Mouse (Mus musculus): ENCODE measurements around the gene Fasn.
A peak's percentile ranks its signal among the peaks of the same experiment; 100 is the strongest.
"Not testable (repeated sequence)": the region's sequence is repeated elsewhere in the genome, so short reads cannot be mapped to it uniquely, and the experiment has no call there.

Gene Fasn

DNA sequence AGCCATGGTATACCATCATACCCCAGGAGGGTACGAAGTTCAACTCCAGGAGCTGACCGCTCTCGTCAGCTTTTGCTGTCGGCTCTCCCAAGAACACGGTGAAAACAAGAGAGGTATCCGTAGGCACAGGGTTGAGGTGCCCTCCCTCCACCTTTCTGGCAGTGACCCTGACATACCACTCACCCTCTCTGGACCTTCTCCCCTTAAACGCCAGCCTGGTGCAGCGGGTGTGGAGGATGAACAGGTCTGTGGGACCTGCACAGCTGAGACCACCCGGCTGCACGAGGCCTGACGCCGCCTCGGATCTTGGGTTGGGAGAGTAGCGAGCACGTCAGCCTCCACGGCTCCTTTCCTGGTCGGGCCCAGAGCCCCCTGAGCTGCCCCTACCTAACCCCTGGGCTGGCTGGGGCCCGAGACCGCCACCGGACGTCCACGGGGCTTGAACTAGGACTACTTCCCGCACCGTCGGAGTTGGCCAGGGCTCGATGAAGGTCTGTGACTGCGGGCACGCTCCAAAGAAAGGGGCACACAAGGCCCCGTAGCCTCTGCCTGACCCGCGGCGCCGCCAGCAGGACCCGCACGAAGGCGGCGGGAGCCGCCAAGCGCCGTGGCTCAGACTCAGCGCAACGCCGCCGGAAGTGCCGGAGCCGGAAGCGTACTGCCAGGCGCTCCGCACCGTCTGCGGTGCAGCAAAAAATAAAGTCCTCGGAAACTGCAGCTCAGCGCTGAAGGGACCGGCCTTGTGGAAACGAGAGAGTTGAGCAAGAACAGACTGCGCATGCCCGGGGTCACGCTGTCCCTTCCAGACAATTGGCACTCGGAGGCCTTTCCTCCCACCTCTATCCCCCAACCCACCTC lies 28.4 kb downstream of the Fasn start, which contains the start of gene Dus1l:
Gene Dus1l, minus strand, starts transcription at position 648 of the 858 bp plus-strand sequence.
- peak; percentile 98 for DNase-seq

DNA sequence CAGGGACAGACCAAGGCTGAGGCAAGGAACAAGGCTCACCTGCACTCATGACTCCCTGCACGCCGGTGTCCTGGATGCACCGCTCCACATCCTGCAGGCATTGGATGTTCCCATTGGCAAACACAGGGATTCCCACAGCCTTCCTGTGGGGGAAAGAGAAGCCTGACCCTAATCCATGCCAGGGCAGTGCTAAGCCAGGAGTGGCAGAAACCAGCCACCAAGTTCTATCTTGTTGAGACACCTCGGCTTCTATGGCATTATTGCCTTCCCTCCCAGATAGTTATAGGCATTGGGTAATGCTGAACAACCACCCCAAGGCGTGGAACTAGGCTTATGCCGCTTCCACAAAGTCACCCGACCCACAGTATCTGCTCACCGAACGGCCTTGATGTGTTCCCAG lies 31.7 kb downstream of the Fasn start:
- DNase-seq = no peak

DNA sequence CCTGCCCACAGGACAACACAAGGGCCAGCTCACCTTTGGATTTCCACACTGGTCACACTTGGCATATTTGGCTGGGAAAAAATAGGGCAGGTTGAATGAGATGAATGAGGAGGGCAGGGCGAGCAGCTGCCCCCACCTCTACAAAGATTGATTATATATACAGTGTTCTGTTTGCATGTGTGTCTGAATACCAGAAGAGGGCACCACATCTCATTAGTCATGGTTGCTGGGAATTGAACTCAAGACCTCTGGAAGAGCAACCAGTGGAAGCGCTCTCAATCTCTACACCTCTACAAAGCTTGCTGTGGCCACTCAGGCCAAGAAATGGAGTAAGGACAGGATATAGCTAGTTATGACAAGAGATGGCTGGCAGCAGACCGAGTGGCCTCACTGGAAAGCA lies 34.5 kb downstream of the Fasn start:
- no peak for DNase-seq

DNA sequence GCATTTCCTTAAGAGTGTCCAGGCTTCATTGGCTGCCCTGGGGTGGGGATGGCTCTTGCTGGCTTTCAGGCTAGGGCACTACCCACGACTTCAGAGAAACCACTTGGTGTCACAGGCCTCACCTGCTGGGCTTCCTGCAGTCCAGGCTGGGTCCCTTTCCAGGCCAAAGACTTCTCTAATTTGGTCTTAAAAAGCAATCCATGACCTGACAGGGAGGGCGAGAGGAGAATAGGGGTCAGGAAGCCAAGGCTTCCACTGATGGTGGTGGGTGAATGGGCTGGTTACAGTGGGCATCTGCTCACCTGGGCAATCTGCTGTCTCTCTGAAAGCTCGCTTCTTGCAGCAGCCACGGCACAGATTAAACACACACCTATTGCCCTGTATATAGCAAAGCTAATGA lies 35.0 kb downstream of the Fasn start:
- DNase-seq = no peak

DNA sequence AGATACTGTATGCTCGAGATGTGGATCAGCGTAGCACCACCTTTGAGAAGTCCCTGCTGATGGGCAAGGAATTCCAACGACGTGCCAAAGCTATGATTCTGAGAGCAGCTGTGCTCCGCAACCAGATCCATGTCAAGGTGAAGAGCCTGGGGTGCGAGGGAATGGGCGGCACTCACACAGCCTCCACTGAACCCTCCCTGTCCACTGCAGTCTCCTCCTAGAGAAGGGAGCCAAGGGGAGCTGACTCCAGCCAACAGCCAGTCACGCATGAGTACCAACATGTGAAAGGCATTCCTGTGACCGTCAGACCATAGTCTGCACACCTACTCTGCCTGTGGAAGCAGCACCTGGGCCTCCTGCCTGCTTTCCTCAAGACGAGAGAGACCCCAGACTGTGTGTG lies 35.9 kb downstream of the Fasn start:
- DNase-seq = not testable (repeated sequence)

DNA sequence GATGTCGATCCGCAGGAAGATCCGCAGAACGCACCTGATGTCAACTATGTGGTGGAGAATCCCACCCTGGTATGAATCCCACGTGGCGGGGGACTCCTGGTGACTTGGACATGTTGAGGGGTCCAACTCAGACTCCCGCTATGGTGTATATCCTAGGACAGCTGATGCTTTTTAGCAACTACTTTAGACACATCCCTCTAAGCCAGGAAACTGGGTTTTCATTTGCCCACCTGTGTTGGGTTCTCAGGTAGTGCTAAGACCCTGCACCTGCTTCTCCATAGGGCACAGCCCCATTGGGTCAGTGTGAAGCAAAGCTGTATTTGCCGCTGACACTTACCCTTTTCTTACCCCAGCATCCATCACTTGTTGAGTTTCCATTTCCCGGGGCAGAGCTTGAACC lies 39.2 kb downstream of the Fasn start:
- DNase-seq = no peak

DNA sequence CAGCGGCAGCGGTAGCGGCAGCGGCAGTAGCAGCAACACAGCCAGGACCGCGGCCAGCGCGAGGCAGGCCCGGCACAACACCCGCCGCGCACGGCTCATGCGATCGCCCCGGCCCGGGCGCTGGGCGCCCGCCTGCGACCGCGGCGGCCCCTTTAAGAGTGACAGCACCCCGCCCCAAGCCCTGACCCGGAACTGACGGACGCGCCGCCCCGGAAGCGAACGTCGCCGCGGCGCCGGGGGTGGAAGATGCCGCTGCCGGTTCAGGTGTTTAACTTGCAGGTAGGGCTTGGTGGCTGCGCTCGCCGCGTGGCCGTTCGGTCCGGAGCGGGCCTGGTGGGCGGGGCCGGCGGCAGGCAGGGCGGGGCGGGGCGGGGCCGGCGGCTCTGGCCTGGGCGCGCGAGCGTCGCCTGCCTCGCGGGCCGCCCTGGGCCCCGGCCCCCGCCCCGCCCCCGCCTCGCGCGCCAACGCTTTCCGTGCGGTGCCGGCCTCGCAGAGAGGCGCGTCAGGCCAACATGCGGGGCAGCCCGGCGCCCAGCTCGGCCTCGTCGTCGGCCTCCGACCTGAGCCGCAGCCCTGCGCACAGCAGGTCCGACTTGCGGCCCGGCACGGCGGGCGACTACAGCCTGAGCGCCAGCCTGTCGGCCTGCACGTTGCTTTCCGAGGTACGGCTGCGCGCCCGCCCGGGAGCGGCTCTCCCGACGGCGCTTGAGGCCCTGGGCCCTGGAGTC lies 40.1 kb downstream of the Fasn start, which contains the start of the genes Rfng and Gps1:
Gene Rfng, minus strand, starts transcription at position 144 of the 728 bp plus-strand sequence.
Gene Gps1, plus strand, starts transcription at position 209 of the 728 bp plus-strand sequence.
- peak; percentile 84 for DNase-seq

DNA sequence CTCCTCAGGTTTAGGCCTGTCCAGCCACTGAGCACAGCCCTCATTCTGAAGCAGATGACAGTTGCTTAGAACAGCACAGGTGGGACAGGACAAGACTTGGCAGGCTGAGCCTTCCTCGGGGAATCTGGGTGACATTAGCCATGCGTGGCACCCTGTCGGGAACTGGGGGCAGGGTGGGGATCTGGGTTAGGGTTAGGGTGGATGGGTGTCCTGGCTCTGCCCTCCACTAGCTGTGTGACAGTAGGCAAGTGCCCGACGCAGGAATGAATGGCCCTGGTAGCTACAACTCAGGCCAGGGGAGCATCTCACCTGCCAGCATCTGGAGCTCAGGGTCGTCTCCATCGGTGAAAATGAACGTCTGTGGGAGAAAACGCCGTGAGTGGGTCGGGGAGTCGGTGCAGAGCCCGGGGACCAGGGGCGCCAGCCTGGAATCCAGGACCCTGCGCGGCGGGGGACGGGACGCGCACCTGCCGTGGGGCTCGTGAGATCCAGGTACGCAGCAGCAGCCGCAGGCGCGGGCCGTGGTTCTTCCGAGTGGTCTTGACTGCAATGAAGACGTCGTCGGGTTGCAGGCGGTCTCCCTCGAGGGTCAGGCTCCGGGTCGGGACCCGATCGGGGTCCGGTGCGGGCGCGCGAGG lies 40.8 kb downstream of the Fasn start:
- no peak for DNase-seq

DNA sequence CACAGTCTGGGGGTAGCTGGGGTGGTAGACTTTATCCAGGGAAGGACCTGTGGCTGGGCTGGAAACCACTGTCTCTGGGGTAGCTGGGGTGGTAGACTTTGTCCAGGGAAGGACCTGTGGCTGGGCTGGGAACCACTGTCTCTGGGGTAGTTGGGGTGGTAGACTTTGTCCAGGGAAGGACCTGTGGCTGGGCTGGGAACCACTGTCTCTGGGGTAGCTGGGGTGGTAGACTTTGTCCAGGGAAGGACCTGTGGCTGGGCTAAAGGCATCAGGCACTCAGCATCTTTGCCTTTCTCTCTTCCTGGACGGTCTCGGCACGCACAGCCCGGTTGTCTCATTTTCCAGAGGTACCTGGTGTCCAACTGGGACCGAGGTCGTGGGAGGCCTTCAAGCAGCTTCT lies 43.0 kb downstream of the Fasn start:
- not testable (repeated sequence) for DNase-seq

DNA sequence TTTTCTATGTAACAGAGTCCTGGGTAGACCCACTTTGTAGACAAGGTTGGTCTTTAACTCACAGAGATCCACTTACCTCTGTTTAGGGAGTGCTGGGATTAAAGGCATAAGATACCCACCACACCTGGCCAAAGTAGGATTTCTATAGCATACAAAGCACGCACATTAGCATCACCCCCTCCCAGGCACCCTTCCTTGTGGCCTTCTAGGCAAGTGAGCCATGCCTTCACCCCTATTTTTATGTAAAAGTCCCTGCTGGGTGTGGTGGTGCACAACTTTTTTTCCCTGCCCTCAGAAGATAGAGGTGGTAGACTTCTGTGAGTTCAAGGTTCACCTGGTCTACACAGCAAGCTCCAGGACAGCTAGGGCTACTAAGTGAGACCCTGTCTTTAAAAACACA lies 44.5 kb downstream of the Fasn start:
- no peak for DNase-seq

DNA sequence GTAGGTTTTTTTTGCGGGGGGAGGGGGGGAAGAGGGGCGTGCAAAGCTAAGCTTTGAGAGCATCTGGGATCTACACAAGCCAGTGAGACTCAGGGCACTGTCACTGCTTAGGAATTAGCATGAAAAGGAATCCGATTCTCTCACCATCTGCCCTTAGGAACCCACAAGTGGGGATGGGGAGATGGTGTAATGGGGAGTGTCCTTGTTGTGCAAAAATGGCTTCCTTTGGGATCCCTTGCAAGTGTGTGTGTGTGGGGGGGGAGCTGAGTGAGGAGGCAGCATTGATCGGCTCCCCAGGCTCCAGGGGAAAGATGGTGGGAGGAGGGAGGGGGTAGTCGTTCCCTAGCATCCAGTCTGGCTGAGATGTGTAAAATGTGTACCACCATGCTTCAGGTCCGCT lies 47.2 kb downstream of the Fasn start:
- DNase-seq = no peak

DNA sequence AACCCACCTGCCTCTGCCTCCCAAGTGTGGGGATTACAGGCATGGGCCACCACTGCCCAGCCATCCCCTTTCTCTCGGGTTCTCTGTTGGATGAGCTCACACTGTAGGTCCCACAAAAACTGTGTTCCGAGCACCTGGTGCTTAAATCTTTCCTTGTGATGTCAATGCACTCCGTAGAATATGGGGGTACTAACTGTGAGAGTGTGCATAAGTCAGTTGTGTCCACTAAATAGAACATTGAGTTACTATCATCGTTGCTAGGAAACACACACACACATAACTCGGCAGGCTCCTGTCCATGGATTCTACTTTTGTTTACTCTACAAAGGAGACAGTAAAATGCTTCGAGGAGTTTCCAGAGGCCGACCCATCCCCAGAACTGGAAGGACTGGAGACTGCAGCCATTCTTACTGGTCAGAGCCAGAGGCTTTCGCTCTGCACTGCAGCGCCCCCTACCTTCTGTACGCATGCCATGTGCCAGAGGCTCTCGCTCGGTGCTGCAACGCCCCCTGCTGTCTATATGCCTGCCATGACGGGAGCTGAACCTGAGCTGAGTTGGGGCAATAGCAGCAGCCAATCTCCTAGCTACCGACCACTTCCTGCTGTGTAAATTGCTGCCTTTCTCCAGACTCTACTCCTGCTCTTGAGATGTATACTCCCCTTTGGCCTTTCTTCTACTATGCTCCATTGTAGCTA lies 48.4 kb downstream of the Fasn start:
- peak; percentile 99 for DNase-seq

DNA sequence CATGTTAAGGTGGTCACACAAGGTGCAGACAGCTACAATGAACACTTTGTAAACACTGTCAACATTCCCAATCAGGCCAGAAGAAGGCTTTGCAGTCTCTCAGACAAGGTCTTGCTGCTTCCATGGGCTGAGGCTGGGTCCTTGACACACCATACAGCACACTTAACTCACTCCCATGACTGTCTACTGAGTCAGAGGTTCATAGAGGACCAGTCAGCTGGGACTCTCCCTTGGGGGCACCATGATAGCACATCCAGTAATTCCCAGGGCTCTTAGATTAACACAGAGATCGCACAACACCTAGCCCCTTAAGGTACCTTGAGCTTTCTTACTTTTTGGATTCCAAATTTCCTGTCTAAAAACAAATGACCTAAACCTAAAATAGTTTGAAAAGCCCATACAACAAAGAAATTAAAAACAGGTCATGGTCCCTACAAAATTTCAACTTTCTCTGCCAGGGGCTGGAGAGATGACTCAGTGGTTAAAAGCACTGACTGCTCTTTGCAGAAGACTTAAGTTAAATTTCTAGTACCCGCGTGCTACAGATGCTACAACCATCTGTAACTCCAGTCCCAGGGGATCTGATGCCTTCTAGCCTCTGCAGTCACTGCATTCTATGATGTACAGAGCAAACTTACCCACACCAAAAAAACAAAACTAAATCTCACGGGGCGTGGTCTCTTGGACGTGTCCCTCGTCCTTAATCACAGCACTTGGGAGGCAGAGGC lies 50.7 kb downstream of the Fasn start:
- DNase-seq = no peak

DNA sequence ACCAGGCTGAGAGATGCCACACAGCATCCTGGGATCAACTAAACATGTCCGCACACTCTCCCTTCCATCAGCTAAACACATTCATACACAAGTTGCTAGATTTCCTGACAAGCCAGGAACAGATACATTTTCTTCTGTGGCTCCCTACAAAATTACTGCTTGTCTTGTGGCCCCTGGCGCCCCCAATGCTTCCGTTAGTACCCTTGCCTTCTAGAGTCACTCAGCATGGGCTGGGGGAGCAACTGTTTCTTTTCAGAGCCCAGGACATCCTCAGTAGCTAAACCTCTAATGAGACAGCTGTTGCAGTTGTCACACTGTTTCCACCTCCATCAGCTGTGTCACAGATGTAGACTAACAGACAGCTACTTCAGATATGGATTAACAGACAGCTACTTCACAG lies 51.6 kb downstream of the Fasn start:
- no peak for DNase-seq

DNA sequence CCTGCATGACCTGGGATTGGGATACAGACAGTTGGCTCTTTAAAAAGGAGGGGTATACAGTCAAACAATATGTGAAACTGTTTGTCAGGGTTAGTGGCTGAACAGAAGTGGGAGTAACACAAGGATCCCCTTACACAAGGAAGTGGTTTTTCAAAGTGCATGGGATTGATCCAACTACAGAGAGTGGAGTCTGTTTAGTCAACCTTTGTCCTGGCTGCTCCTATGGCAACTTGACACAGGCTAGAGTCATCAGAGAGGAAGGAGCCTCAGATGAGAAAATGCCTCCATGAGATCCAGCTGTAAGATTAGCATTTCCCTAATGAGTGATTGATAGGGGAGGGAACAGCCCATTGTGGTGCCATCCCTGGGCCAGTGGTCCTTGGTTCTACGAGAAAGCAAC lies 56.1 kb downstream of the Fasn start:
- no peak for DNase-seq

DNA sequence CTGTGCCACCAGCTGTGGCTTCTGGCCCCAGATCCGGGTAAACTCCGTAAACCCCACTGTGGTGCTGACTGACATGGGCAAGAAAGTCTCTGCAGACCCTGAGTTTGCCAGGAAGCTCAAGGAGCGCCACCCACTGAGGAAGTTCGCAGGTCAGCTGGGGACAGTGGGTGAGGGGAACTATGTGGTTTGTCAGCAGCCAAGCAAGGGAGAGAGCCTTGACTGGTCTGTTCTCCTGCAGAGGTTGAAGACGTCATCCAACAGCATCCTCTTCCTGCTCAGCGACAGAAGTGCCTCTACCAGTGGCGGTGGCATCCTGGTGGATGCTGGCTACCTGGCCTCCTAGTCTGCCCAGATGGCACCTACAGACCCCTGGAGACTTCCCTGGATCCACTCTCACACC lies 57.3 kb downstream of the Fasn start:
- DNase-seq = not testable (repeated sequence)

DNA sequence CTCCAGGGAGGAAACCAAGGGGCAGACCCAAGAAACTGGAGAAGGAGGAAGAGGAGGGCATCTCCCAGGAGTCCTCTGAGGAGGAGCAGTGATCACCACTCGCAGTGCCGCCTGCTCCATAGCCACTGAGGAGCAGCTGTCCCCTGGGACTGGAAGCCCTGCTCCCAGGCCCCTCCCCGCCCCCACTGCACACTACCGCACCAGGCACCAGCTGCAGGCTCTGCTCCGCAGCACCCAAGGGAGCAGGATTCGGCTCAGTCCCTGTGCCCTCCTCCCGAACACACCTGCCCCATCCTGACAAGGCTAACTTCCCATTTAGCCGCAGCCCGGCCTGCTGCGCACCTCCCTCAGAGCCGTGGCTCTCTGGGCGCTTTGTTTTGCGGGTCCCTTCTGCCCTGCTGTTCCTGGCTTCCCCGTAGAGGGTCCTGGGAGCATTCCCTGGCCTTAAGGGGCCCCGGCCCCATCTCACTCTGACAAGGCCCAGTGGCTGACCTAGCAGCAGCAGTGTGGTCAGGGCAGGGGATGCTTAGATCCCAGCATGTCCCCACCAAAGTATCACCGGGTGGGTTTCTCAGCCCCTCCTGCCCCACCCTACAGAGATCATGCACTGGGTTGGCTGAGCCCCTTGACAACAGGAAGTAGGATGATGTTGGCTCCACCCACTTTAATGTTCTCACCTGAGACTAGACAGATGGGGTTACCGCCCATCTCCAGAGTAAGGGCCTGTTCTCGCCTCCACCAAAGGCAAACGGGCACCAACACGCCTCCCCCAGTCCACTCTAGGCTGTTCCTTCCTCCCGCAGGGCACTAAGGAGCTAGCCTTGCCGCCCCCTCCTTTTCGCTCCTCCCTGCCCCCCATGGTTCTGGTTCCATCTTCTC lies 61.0 kb downstream of the Fasn start:
- DNase-seq = not testable (repeated sequence)

DNA sequence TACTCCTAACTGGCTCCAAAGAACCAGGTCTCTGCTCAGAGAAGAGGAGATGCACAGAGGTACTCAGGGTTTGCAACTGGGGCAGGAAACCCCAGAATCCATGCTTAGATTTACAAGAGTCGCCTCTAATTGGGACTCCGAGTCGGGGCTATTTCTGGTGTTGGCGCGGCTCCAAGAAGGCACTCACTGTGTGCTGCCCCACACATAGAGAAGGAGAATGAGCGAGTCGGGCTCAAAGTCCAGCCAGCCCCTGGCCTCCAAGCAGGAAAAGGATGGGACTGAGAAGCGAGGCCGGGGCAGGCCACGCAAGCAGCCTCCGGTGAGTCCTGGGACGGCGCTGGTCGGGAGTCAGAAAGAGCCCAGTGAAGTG lies 61.7 kb downstream of the Fasn start, which contains the start of gene Hmga1b:
Gene Hmga1b, plus strand, starts transcription at position 123 of the 370 bp plus-strand sequence.
- DNase-seq = not testable (repeated sequence)

DNA sequence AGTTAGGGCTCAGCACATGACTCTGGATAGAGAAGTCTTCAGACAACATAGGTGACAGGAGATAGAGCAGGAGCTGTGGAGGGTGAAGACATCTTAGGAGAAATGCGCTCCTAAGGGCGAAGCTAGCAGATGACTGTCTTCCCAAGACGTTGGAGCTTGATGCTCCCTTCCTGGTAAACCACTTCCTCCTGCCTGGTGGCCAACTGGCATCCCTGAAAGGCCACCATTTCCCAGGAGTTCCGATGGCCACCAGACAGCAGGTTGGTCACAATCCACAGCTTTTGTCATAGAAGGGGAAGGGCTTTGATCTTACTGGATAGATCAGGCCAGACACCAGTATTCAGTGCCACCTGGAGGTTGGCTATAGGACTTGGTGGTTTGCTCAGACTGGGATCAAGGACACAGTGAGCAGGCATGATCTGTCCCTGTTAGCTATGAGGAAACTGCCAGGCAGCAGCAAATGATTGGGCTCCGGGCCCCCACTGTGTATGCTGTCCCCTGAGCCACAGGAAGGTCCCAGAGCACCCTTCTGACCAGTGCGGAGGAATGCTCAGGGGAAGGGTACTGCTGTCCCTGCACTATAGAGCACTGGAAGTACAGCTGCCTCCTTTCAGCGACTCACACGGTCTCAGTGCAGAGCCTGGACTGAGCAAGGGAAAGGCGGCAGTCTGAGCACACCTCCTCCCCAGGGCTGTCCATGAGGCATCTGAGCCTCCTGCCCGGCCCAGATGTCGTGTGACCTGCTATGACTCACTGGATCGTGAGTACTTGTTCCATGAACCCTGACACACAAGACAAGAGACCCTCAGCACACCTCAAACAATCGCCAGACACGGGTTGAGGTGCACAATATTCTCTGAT lies 62.3 kb downstream of the Fasn start:
- no peak for DNase-seq

DNA sequence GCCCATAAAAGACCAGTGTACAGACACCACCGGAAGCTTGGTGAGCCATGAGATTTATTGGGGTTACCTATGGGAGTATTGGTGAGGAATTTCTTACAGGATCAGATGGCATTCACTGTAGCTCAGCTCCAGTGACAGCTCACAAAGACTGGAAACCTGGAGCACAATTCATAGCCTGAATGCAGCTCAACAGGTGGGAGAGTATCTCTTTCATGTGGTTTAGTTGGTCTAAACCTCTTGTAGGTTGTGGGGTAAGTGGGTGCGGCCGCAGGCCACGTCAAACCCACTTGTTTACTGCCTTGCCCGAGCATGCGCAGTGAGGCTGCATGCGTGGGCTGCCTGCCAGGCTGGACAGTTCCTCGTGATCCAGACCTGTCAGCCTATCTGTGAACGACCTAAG lies 64.1 kb downstream of the Fasn start:
- no peak for DNase-seq

Data from lung, postnatal 14 days (tissue).